Mouse (Mus musculus) myocyte (in vitro differentiated cells): ENCODE measurements around the gene Mrpl35. TPM values are rescaled to one million over a fixed set of nuclear protein-coding genes. Genes with fewer than 3 reads are reported as not detected.

Experiments used
- H3K27me3 ChIP-seq: one replicate; pipeline ENCODE4 v1.6.1; 2011; ENCODE audit not compliant: control insufficient read depth, insufficient read depth, insufficient read length
- H3K36me3 ChIP-seq: one replicate; pipeline ENCODE4 v1.6.1; 2011; ENCODE audit not compliant: control insufficient read depth, insufficient read depth
- H3K4me2 ChIP-seq: one replicate; pipeline ENCODE4 v1.6.1; 2011; ENCODE audit warnings: low read depth, control low read depth
- H3K4me3 ChIP-seq: one replicate; pipeline ENCODE4 v1.5.1; 2011; ENCODE audit warnings: mild to moderate bottlenecking, control low read depth, moderate library complexity
- H3K79me2 ChIP-seq: one replicate; pipeline ENCODE4 v1.6.1; 2011; ENCODE audit not compliant: control insufficient read depth, insufficient read depth
- H3ac ChIP-seq: one replicate; pipeline ENCODE4 v1.6.1; 2011; ENCODE audit not compliant: control insufficient read depth, insufficient read length
- CEBPB ChIP-seq: IDR thresholded peaks from 2 replicates; pipeline ENCODE4 v1.6.1; 2011; ENCODE audit warnings: mild to moderate bottlenecking, moderate library complexity; ENCODE audit not compliant: poor library complexity, insufficient read depth, severe bottlenecking
- E2F4 ChIP-seq: IDR thresholded peaks from one replicate; pipeline ENCODE4 v1.6.1; 2011; ENCODE audit warnings: mild to moderate bottlenecking, control low read depth, moderate library complexity; ENCODE audit not compliant: insufficient read depth
- MAX ChIP-seq: IDR thresholded peaks from one replicate; pipeline ENCODE4 v1.6.1; 2011; ENCODE audit warnings: low read depth, mild to moderate bottlenecking, control low read depth
- MYOD1 ChIP-seq, 3 experiments: IDR thresholded peaks; one replicate each; pipeline ENCODE4 v1.6.1; 2011; ENCODE audit warnings: control low read depth in 2 of 3, low read depth in 2 of 3, mild to moderate bottlenecking in 2 of 3, moderate library complexity in 1 of 3; ENCODE audit not compliant: insufficient read length in 2 of 3, control insufficient read depth in 1 of 3
- MYOG ChIP-seq, 3 experiments: IDR thresholded peaks; one replicate each; pipeline ENCODE4 v1.6.1; 2011; ENCODE audit warnings: control low read depth in 2 of 3, low read depth in 2 of 3, mild to moderate bottlenecking in 2 of 3; ENCODE audit not compliant: insufficient read length in 2 of 3, control insufficient read depth in 1 of 3, insufficient read depth in 1 of 3
- POLR2A ChIP-seq: IDR thresholded peaks from one replicate; pipeline ENCODE4 v1.6.1; 2011; ENCODE audit warnings: low read depth, mild to moderate bottlenecking, control low read depth, moderate library complexity; ENCODE audit not compliant: insufficient read length
- POLR2AphosphoS2 ChIP-seq: IDR thresholded peaks from one replicate; pipeline ENCODE4 v1.6.1; 2011; ENCODE audit warnings: low read depth, control low read depth; ENCODE audit not compliant: insufficient read length
- REST ChIP-seq: IDR thresholded peaks from one replicate; pipeline ENCODE4 v1.6.1; 2011; ENCODE audit warnings: mild to moderate bottlenecking, control low read depth, moderate library complexity; ENCODE audit not compliant: insufficient read depth, insufficient read length
- SRF ChIP-seq: IDR thresholded peaks from one replicate; pipeline ENCODE4 v1.6.1; 2011; ENCODE audit warnings: low read depth; ENCODE audit not compliant: control insufficient read depth, insufficient read length
- TCF12 ChIP-seq: IDR thresholded peaks from one replicate; pipeline ENCODE4 v1.6.1; 2011; ENCODE audit warnings: mild to moderate bottlenecking, control low read depth; ENCODE audit not compliant: poor library complexity, insufficient read depth, severe bottlenecking
- TCF3 ChIP-seq: IDR thresholded peaks from one replicate; pipeline ENCODE4 v1.6.1; 2011; ENCODE audit warnings: low read depth, control low read depth; ENCODE audit not compliant: insufficient read length
- USF1 ChIP-seq: IDR thresholded peaks from one replicate; pipeline ENCODE4 v1.6.1; 2011; ENCODE audit warnings: low read depth, mild to moderate bottlenecking, control low read depth, moderate library complexity
- polyA plus RNA-seq: library from polyadenylated mRNA; unstranded; fragments of >200 nt; fragmentation: generic; extraction: Trizol; gene quantifications from one replicate; pipeline ENCODE4 v1.2.1, GENCODE M21; 2012; ENCODE audit warnings: missing spikeins

Mrpl35 gene
- polyA plus RNA-seq, 1 experiment = 17.4 TPM

DNA sequence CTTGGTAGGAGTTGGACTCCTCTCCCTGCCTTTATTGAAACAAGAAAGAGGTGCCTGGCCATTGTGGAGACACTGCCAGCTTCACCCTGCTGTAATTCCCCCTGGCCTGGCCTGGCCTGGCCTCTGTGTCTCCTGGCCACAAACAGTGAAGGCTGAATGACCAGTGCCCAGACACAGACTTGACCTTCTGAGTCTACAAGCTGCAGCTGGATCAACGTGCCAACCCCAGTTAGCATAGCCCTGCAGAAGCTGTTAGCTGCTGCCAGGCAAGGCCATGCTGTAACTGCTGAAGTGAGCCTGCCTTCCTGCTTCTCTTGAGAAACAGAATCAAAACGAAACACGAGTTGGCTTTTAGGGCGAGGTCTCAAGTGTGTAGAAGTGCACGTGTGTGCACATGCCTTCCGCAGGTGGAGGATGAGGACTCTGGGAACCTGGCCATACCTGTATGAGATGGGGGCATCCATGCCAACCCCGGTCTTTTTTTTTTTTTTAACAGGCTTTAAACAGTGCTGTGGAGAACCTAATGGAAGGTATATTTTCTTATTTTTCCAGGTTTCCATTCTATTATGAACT, 54.0 kb downstream of the Mrpl35 start:
- TF ChIP-seq TCF3 (no peak), TCF12 (no peak), MYOD1 (IDR thresholded peaks at IDR 0.05; ENCODE audit: control insufficient read depth in 1 of 3, insufficient read length in 2 of 3, low read depth in 2 of 3) (no peak), MAX (no peak), MYOG (IDR thresholded peaks at IDR 0.05; ENCODE audit: control insufficient read depth in 1 of 3, insufficient read depth in 1 of 3, insufficient read length in 2 of 3, low read depth in 2 of 3) (no peak), REST (no peak), E2F4 (no peak), POLR2AphosphoS2 (no peak), CEBPB (no peak), USF1 (no peak), POLR2A (no peak), SRF (no peak)
- Histone ChIP-seq H3K79me2 (no peaks in the 10 kb centered on the region), H3K36me3 (no peaks in the 10 kb centered on the region), H3K4me3 (no peak overlapping the region), H3K4me2 (peak overlapping the region; percentile 21), H3ac (no peak overlapping the region), H3K27me3 (no peaks in the 10 kb centered on the region)

DNA sequence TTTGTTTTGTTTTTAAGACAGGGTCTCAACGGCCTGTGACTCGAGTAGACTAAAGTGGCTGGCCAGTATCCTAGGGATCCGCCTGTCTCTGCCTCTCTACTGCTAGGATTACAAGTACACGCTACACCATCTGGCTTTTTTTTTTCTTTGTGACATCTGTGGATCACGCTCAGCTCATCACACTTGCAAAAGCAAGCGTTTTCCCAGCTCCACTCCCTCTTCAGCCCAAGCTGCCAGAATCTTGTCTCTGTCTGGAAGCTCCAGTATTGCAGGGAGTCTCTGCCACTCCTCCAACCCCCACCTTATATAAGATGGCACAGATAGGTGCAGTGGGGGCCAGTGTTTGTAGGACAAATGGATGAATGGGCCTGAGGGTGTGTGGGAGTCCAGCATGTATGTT, 54.6 kb downstream of the Mrpl35 start:
- Histone ChIP-seq H3K36me3 (no peaks in the 10 kb centered on the region), H3K27me3 (no peaks in the 10 kb centered on the region), H3K79me2 (no peaks in the 10 kb centered on the region), H3K4me3 (no peak overlapping the region), H3K4me2 (no peak overlapping the region), H3ac (no peak overlapping the region)
- TF ChIP-seq MYOD1 (IDR thresholded peaks at IDR 0.05; ENCODE audit: control insufficient read depth in 1 of 3, insufficient read length in 2 of 3, low read depth in 2 of 3) (no peak), POLR2AphosphoS2 (no peak), MYOG (IDR thresholded peaks at IDR 0.05; ENCODE audit: control insufficient read depth in 1 of 3, insufficient read depth in 1 of 3, insufficient read length in 2 of 3, low read depth in 2 of 3) (no peak)

DNA sequence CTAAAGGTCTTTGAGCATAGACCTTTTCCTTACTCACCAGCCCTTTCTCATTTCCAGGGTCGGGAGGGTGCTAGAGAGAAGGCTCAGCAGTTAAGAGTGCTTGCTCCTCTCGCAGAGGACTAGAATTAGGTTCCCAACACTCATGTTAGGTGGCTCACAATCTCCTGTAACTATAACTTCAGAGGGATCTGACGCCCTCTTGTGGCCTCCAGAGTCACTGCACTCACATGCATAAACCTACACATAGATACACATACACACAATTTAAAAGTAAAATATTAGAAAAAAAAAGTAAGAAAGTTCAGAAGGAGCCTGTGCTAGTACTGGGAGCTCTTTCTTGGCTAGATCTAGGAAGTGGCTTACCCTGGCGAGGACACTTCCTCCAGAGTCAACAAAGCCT, 55.5 kb downstream of the Mrpl35 start:
- no peak overlapping the region for H3K4me2 ChIP-seq
- H3ac ChIP-seq = no peak overlapping the region
- H3K4me3 ChIP-seq = no peak overlapping the region
- no peaks in the 10 kb centered on the region for H3K36me3 ChIP-seq
- TF ChIP-seq MYOD1 (IDR thresholded peaks at IDR 0.05; ENCODE audit: control insufficient read depth in 1 of 3, insufficient read length in 2 of 3, low read depth in 2 of 3) = no peak
- no peak for TF ChIP-seq TCF3
- no peak for TF ChIP-seq POLR2A
- TF ChIP-seq REST = no peak
- no peak for TF ChIP-seq SRF
- TF ChIP-seq MYOG (IDR thresholded peaks at IDR 0.05; ENCODE audit: control insufficient read depth in 1 of 3, insufficient read depth in 1 of 3, insufficient read length in 2 of 3, low read depth in 2 of 3) = no peak
- no peak for TF ChIP-seq MAX
- TF ChIP-seq POLR2AphosphoS2 = no peak
- TF ChIP-seq USF1 = no peak
- no peak for TF ChIP-seq E2F4
- no peak for TF ChIP-seq TCF12
- TF ChIP-seq CEBPB = no peak
- H3K79me2 ChIP-seq = no peaks in the 10 kb centered on the region
- no peaks in the 10 kb centered on the region for H3K27me3 ChIP-seq

DNA sequence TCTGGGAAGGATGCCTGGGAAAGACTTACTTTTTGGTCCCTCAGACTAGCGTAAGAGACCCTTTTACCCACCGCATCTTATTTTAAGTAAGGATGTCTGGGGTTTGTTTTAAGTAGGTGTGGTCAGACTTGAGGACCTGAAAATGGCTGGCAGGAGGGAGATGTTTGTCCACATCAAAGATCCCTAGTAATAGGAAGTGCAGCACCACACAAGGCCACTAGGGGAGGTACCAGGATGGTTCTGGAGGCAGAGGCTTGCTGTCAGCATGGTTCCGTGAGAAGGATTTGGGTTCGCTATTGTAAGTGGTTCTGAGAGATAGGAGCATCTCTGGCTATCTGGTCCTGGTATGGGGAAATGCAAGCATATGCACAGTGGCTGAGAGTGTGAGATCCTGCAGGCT, 55.9 kb downstream of the Mrpl35 start:
- no peaks in the 10 kb centered on the region for H3K79me2 ChIP-seq
- no peaks in the 10 kb centered on the region for H3K36me3 ChIP-seq
- TF ChIP-seq USF1 (no peak), MYOG (IDR thresholded peaks at IDR 0.05; ENCODE audit: control insufficient read depth in 1 of 3, insufficient read depth in 1 of 3, insufficient read length in 2 of 3, low read depth in 2 of 3) (no peak), MYOD1 (IDR thresholded peaks at IDR 0.05; ENCODE audit: control insufficient read depth in 1 of 3, insufficient read length in 2 of 3, low read depth in 2 of 3) (no peak), CEBPB (no peak), POLR2AphosphoS2 (no peak), TCF3 (no peak), POLR2A (no peak), REST (no peak), E2F4 (no peak), SRF (no peak), TCF12 (no peak), MAX (no peak)
- H3K4me2 ChIP-seq = no peak overlapping the region
- no peak overlapping the region for H3ac ChIP-seq
- H3K27me3 ChIP-seq = no peaks in the 10 kb centered on the region
- H3K4me3 ChIP-seq = no peak overlapping the region
